Mouse (Mus musculus): ENCODE results near the gene Ubtfl1. TPM values are rescaled to one million over a fixed set of nuclear protein-coding genes. Genes with fewer than 3 reads are reported as not detected.

Gene Ubtfl1
- polyA plus RNA-seq (2017; shearing (Covaris generic)): 0.06 TPM

GRCm38 (mm10) chr9:18404118-18404517 is at the start of gene Ubtfl1:
TSS of gene Ubtfl1 (plus strand) at chr9:18404418.

GRCm38 (mm10) chr9:18402895-18403294 is 1.3 kb upstream of the Ubtfl1 start, which contains the start of gene Naalad2:
TSS of gene Naalad2 (minus strand) at chr9:18402995.

GRCm38 (mm10) chr9:18430354-18430753 is 26.1 kb downstream of the Ubtfl1 start, which contains the start of gene Mbd3l2:
TSS of gene Mbd3l2 (plus strand) at chr9:18430654.

Other genes starting within 250 kb of the Ubtfl1 start
- 159 TPM for gene Chordc1, start 112.3 kb upstream of the Ubtfl1 start, polyA plus RNA-seq (2017; shearing (Covaris generic))
- gene Naalad2, start 1.4 kb upstream of the Ubtfl1 start, polyA plus RNA-seq (2017; shearing (Covaris generic)): 0.16 TPM
- gene Mbd3l2, start 26.2 kb downstream of the Ubtfl1 start, polyA plus RNA-seq (2017; shearing (Covaris generic)): not detected
- 3.2 TPM for gene Zfp558, start 73.8 kb downstream of the Ubtfl1 start, polyA plus RNA-seq (2017; shearing (Covaris generic))
- gene Mbd3l1, start 73.9 kb downstream of the Ubtfl1 start, polyA plus RNA-seq (2017; shearing (Covaris generic)): not detected